Mouse (Mus musculus) CH12.LX (cell line): ENCODE measurements around the gene 4930430F08Rik. TPM values are rescaled to one million over a fixed set of nuclear protein-coding genes. Genes with fewer than 3 reads are reported as not detected.

ENCODE experiments used
- DNase-seq: peaks from one replicate; pipeline ENCODE4 v3.0.0-alpha.2; 2013; ENCODE audit errors: extremely low read depth
- H3K27ac ChIP-seq: 2 replicates; pipeline ENCODE4 v1.5.1; 2012; ENCODE audit warnings: low read depth, mild to moderate bottlenecking, control low read depth, moderate library complexity; ENCODE audit not compliant: insufficient read depth
- H3K27me3 ChIP-seq: replicated peaks from 2 replicates; pipeline ENCODE3; 2012; ENCODE audit warnings: inconsistent platforms
- H3K36me3 ChIP-seq, 2 experiments: replicated peaks in 1 of 2; 2 replicates each; pipeline versions ENCODE3 to v1.6.1; 2012; ENCODE audit warnings: inconsistent platforms in 1 of 2, low read length in 1 of 2, mild to moderate bottlenecking in 1 of 2, mixed read lengths in 1 of 2, moderate library complexity in 1 of 2; ENCODE audit not compliant: control insufficient read depth in 1 of 2, insufficient read depth in 1 of 2
- H3K4me1 ChIP-seq, 2 experiments: 2 replicates each; pipeline ENCODE4 v1.6.1; 2012; ENCODE audit warnings: inconsistent platforms in 1 of 2, moderate library complexity in 1 of 2; ENCODE audit not compliant: insufficient read depth in 2 of 2, control insufficient read depth in 1 of 2
- H3K4me2 ChIP-seq: 2 replicates; pipeline ENCODE4 v1.6.1; 2012; ENCODE audit warnings: low read depth, mild to moderate bottlenecking, control low read depth; ENCODE audit not compliant: poor library complexity, insufficient read depth, severe bottlenecking
- H3K4me3 ChIP-seq, 3 experiments: fragments of 150-350 bp in 1 of 3; sonication (generic) in 1 of 3; replicated peaks in 1 of 3; 2 replicates each; pipeline versions ENCODE3 to v1.5.1; 2011 to 2012; ENCODE audit warnings: low read depth in 2 of 3, low read length in 2 of 3, mild to moderate bottlenecking in 2 of 3, moderate library complexity in 2 of 3, control low read depth in 1 of 3, improper control_type of control experiment in 1 of 3, inconsistent platforms in 1 of 3, mixed read lengths in 1 of 3; ENCODE audit not compliant: poor library complexity in 1 of 3
- H3K79me2 ChIP-seq: replicated peaks from 2 replicates; pipeline ENCODE4 v1.6.1; 2012; ENCODE audit warnings: mild to moderate bottlenecking, moderate library complexity; ENCODE audit not compliant: control insufficient read depth, poor library complexity, insufficient read depth, severe bottlenecking; ENCODE audit errors: extremely low read depth
- H3K9ac ChIP-seq: 2 replicates; pipeline ENCODE4 v1.6.1; 2012; ENCODE audit warnings: low read depth, mild to moderate bottlenecking, control low read depth, moderate library complexity; ENCODE audit not compliant: insufficient read depth
- H3K9me3 ChIP-seq: replicated peaks from 2 replicates; pipeline ENCODE3; 2012; ENCODE audit warnings: low read length, inconsistent platforms, mixed read lengths
- CTCF ChIP-seq, 2 experiments: IDR thresholded peaks in 1 of 2; conservative IDR thresholded peaks in 1 of 2; 2 replicates each; pipeline ENCODE4 v1.5.1; 2011 to 2012; ENCODE audit warnings: low read depth in 2 of 2, low read length in 2 of 2, improper control_type of control experiment in 1 of 2, inconsistent platforms in 1 of 2, mild to moderate bottlenecking in 1 of 2, moderate library complexity in 1 of 2
- ELF1 ChIP-seq: IDR thresholded peaks from 2 replicates; pipeline ENCODE4 v1.6.1; 2014; ENCODE audit warnings: low read depth, mild to moderate bottlenecking, inconsistent platforms, low read length, improper control_type of control experiment
- IRF4 ChIP-seq: IDR thresholded peaks from 2 replicates; pipeline ENCODE4 v1.6.1; 2014; ENCODE audit warnings: low read depth, mild to moderate bottlenecking, inconsistent platforms, low read length, improper control_type of control experiment
- KAT2A ChIP-seq: IDR thresholded peaks from 2 replicates; pipeline ENCODE4 v1.6.1; 2012; ENCODE audit warnings: low read length, improper control_type of control experiment, inconsistent platforms; ENCODE audit not compliant: insufficient replicate concordance
- POLR2A ChIP-seq: IDR thresholded peaks from 2 replicates; pipeline ENCODE4 v1.6.1; 2011; ENCODE audit warnings: low read depth, mild to moderate bottlenecking, improper control_type of control experiment, low read length
- RAD21 ChIP-seq: IDR thresholded peaks from 2 replicates; pipeline ENCODE4 v1.6.1; 2011; ENCODE audit warnings: low read depth, mild to moderate bottlenecking, low read length, improper control_type of control experiment, moderate library complexity
- SIN3A ChIP-seq: IDR thresholded peaks from 2 replicates; pipeline ENCODE4 v1.6.1; 2012; ENCODE audit warnings: low read length, improper control_type of control experiment, inconsistent platforms
- ZKSCAN1 ChIP-seq: IDR thresholded peaks from 2 replicates; pipeline ENCODE4 v1.6.1; 2012; ENCODE audit warnings: low read depth, inconsistent platforms, low read length, improper control_type of control experiment, borderline replicate concordance
- ZNF384 ChIP-seq: IDR thresholded peaks from 2 replicates; pipeline ENCODE4 v1.6.1; 2012; ENCODE audit warnings: low read depth, low read length, improper control_type of control experiment, inconsistent platforms
- dilution Hi-C: fragments of 300-500 bp; cut with MboI; formaldehyde crosslinking; loops from 2 replicates; pipeline ENCODE4 v1.14.3; 2020; ENCODE audit warnings: low sequenced_read_pairs; ENCODE audit not compliant: extremely low pct_unique_long_range_greater_than_20kb, extremely low pct_ligation_motif_present
- in situ Hi-C: fragments of 300-500 bp; cut with MboI; formaldehyde crosslinking; loops from 3 replicates; pipeline ENCODE4 v1.14.3; 2019; ENCODE audit warnings: low sequenced_read_pairs, low pct_ligation_motif_present, low pct_unique_long_range_greater_than_20kb, mixed read lengths
- polyA plus RNA-seq: library from polyadenylated mRNA; unstranded; fragments of >175 nt; gene quantifications from 2 replicates; pipeline ENCODE4 v1.2.1, GENCODE M21; 2012; ENCODE audit warnings: low read depth; ENCODE audit not compliant: insufficient read length
- total RNA-seq, 2 experiments: library from RNA; depleted of rRNA; stranded (reverse); fragments of 300-350 nt in 1 of 2; fragments of >200 nt in 1 of 2; gene quantifications; 2 replicates each; pipeline ENCODE4 v1.2.3; 2012 to 2014

Gene 4930430F08Rik
- total and polyA plus RNA-seq, 3 experiments = not detected

GRCm38 (mm10) chr10:100575294-100575693, 14.9 kb downstream of the 4930430F08Rik start:
- Histone ChIP-seq H3K4me1 (no peaks in the 10 kb centered on the region), H3K9me3 (peaks cover 42% of the 10 kb centered on the region), H3K27me3 (no peaks in the 10 kb centered on the region), H3K36me3 (no peaks in the 10 kb centered on the region), H3K9ac (no peak overlapping the region), H3K4me2 (no peak overlapping the region), H3K4me3 (no peak overlapping the region), H3K79me2 (no peaks in the 10 kb centered on the region), H3K27ac (no peak overlapping the region)
- in situ Hi-C loops (no loop called here), dilution Hi-C loops (no loop called here)
- DNase-seq = no peak
- TF ChIP-seq RAD21 = no peak

GRCm38 (mm10) chr10:100574505-100575149, 15.6 kb downstream of the 4930430F08Rik start:
- H3K4me2 ChIP-seq = no peak overlapping the region
- H3K9me3 ChIP-seq = peaks cover 44% of the 10 kb centered on the region
- H3K9ac ChIP-seq = no peak overlapping the region
- H3K27me3 ChIP-seq = no peaks in the 10 kb centered on the region
- no peak for TF ChIP-seq IRF4
- TF ChIP-seq ZKSCAN1 = no peak
- TF ChIP-seq KAT2A = no peak
- TF ChIP-seq POLR2A = no peak
- in situ Hi-C loops (no loop called here), dilution Hi-C loops (no loop called here)
- H3K4me3 ChIP-seq = no peak overlapping the region
- no peak overlapping the region for H3K27ac ChIP-seq
- H3K36me3 ChIP-seq = no peaks in the 10 kb centered on the region
- H3K79me2 ChIP-seq = no peaks in the 10 kb centered on the region
- DNase-seq = no peak
- no peaks in the 10 kb centered on the region for H3K4me1 ChIP-seq

- no peak overlapping the region for H3K4me3 ChIP-seq
- no peak for DNase-seq
- H3K27ac ChIP-seq = no peak overlapping the region
- no peak overlapping the region for H3K4me2 ChIP-seq
- TF ChIP-seq ZNF384 = no peak
- TF ChIP-seq CTCF (conservative IDR thresholded peaks at IDR 0.05 in 1 of 2, IDR thresholded peaks at IDR 0.05 in 1 of 2; ENCODE audit: low read depth in 2 of 2, low read length in 2 of 2) = no peak
- no peak for TF ChIP-seq SIN3A
- no peak for TF ChIP-seq KAT2A
- no peak for TF ChIP-seq ELF1
- no peaks in the 10 kb centered on the region for H3K4me1 ChIP-seq
- no peaks in the 10 kb centered on the region for H3K27me3 ChIP-seq
- in situ Hi-C loops = no loop called here
- peaks cover 44% of the 10 kb centered on the region for H3K9me3 ChIP-seq
- no peak overlapping the region for H3K9ac ChIP-seq
- no peaks in the 10 kb centered on the region for H3K79me2 ChIP-seq
- no peaks in the 10 kb centered on the region for H3K36me3 ChIP-seq
- dilution Hi-C loops = no loop called here
These were observed 18.5 kb downstream of the 4930430F08Rik start for GRCm38 (mm10) chr10:100571707-100572106.
